Mouse (Mus musculus) limb, embryonic 15.5 days (tissue): Measurements from ENCODE around the gene Dcun1d5. TPM values are rescaled to one million over a fixed set of nuclear protein-coding genes. Genes with fewer than 3 reads are reported as not detected.

Experiments used
- ATAC-seq: fragments of 200-750 bp; cut with Nextera tagmentation; 2 replicates; pipeline ENCODE4 v1.8.0; 2017; ENCODE audit warnings: low read depth, moderate TSS enrichment; ENCODE audit not compliant: insufficient number of reproducible peaks, low FRiP score, low TSS enrichment
- H3K27ac ChIP-seq: fragments of 300-500 bp; sonication (generic); 2 replicates; pipeline ENCODE4 v1.5.1; 2015; ENCODE audit warnings: moderate library complexity, mild to moderate bottlenecking, inconsistent platforms
- H3K27me3 ChIP-seq: fragments of 300-500 bp; sonication (generic); 2 replicates; pipeline ENCODE4 v1.6.1; 2015; ENCODE audit warnings: inconsistent platforms
- H3K36me3 ChIP-seq: fragments of 300-500 bp; sonication (generic); 2 replicates; pipeline ENCODE4 v1.6.1; 2015; ENCODE audit warnings: inconsistent platforms
- H3K4me1 ChIP-seq: fragments of 300-500 bp; sonication (generic); 2 replicates; pipeline ENCODE4 v1.6.1; 2015; ENCODE audit warnings: inconsistent platforms
- H3K4me2 ChIP-seq: fragments of 300-500 bp; sonication (generic); 2 replicates; pipeline ENCODE4 v1.6.1; 2015; ENCODE audit warnings: mild to moderate bottlenecking, inconsistent platforms
- H3K4me3 ChIP-seq: fragments of 300-500 bp; sonication (generic); 2 replicates; pipeline ENCODE4 v1.5.1; 2015; ENCODE audit warnings: mild to moderate bottlenecking, inconsistent platforms
- H3K9ac ChIP-seq: fragments of 300-500 bp; sonication (generic); 2 replicates; pipeline ENCODE4 v1.6.1; 2015; ENCODE audit warnings: inconsistent platforms
- H3K9me3 ChIP-seq: fragments of 300-500 bp; sonication (generic); 2 replicates; pipeline ENCODE4 v1.6.1; 2016; ENCODE audit warnings: inconsistent platforms
- WGBS: fragments of 180-500 bp; shearing (Covaris S2); methylation state at CpG from one replicate; pipeline ENCODE4 v1.1.7; 2015; 5-methylcytosine and 5-hydroxymethylcytosine counted together
- polyA plus RNA-seq: library from polyadenylated mRNA; unstranded; fragments of >200 nt; fragmentation: Nextera tagmentation; extraction: Ambion mirVana; gene quantifications from 2 replicates; pipeline ENCODE4 v1.2.1, GENCODE M21; 2015

The Dcun1d5 gene
- polyA plus RNA-seq, 1 experiment from 2014 or later: 131 TPM

DNA sequence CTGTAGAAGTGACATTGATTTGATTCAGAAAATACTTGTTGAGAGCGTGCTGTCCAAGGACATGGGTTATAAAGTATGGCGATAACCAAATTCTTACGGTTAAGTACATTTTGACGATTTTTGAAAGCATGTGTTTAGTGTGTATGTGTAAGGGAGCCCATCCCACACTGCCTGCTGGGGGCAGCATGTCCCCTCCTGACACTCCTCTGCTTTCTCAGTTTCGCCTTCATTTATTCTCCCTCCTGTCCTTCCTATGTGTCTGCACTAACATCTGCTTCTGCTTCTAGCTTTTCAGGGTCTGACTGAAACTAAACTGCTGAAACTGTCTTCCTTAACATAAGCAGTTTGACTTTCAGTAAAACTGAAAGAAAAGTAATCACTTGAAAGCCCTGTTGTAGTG lies 36.7 kb downstream of the Dcun1d5 start:
- Histone ChIP-seq H3K27ac (no peak overlapping the region), H3K9ac (no peak overlapping the region), H3K4me1 (no peaks in the 10 kb centered on the region), H3K9me3 (no peaks in the 10 kb centered on the region), H3K4me2 (no peak overlapping the region), H3K4me3 (no peak overlapping the region), H3K27me3 (no peaks in the 10 kb centered on the region), H3K36me3 (peaks cover 8% of the 10 kb centered on the region; the same call in 1 of the 2 replicates)
- no peak for ATAC-seq
- 82% methylated on average over 5 of the region's 5 CpGs for WGBS

DNA sequence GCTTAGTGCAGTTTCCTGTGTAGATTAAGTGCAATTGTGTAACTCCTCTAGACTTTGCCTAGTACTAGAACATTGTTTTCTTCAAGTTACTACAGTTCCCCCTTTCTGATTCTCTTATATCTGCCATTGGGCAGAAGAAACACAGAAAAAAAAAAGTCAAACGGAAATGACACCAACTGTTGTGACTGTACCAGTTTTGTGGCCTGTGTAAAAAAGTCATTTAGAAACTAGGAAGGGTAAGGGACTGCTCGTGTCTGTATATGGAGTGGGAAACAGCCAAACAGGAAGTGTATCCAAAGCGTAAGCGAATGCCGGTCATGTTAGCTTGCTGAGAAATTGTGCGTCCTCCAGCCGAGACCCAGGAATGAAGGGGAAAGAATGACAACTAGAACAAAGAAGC lies 37.1 kb downstream of the Dcun1d5 start:
- H3K27ac ChIP-seq: no peak overlapping the region
- no peaks in the 10 kb centered on the region for H3K27me3 ChIP-seq
- ATAC-seq: no peak
- H3K36me3 ChIP-seq: peaks cover 8% of the 10 kb centered on the region; the same call in 1 of the 2 replicates
- H3K4me1 ChIP-seq: no peaks in the 10 kb centered on the region
- H3K9ac ChIP-seq: no peak overlapping the region
- no peak overlapping the region for H3K4me2 ChIP-seq
- no peak overlapping the region for H3K4me3 ChIP-seq
- WGBS: 79% methylated on average over 7 of the region's 7 CpGs
- no peaks in the 10 kb centered on the region for H3K9me3 ChIP-seq

DNA sequence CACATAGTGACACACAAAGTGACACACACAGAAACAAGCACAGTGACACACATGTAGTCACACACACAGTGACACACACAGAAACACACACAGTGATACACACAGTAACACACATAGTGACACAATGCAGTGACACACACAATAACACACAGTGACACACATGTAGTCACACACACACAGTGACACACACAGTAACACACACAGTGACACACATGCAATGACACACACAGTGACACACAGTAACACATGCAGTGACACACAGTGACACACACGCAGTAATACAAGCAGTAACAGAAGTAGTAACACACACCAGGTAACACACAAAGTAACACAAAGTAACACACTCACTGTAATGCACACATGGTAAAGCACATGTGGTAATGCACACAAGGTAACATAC lies 54.3 kb downstream of the Dcun1d5 start:
- no peak for ATAC-seq
- WGBS: 90% methylated on average over 1 of the region's 1 CpGs

DNA sequence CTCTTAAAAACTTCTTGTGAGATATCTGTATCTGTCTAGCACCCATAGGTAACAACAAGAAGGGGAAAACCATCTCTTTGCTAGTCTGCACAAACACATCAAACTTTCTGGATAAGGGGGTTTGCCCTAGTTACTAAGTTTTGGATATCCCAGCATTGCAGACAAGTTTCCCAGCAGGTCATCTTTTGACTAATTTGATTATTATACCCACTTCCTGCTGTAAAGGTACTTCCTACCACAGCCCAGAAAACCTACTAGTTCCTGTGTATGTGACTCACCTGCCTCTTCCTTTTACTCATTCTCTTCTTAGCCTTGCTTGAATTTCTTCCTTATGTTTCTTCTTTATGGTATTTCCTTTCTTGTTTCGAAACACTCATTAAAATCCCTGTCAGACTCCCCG lies 55.6 kb downstream of the Dcun1d5 start:
- H3K4me1 ChIP-seq: no peaks in the 10 kb centered on the region
- no peaks in the 10 kb centered on the region for H3K9me3 ChIP-seq
- no peak overlapping the region for H3K4me3 ChIP-seq
- H3K9ac ChIP-seq: no peak overlapping the region
- no peaks in the 10 kb centered on the region for H3K27me3 ChIP-seq
- no peak overlapping the region for H3K4me2 ChIP-seq
- no peaks in the 10 kb centered on the region for H3K36me3 ChIP-seq
- 75% methylated on average over 2 of the region's 2 CpGs for WGBS
- no peak for ATAC-seq
- H3K27ac ChIP-seq: no peak overlapping the region

More for the DNA sequence above, 54.3 kb downstream of the Dcun1d5 start:
- Histone ChIP-seq H3K27me3 (no peaks in the 10 kb centered on the region), H3K4me2 (no peak overlapping the region), H3K4me3 (no peak overlapping the region), H3K4me1 (no peaks in the 10 kb centered on the region), H3K27ac (no peak overlapping the region), H3K36me3 (no peaks in the 10 kb centered on the region), H3K9ac (no peak overlapping the region), H3K9me3 (no peaks in the 10 kb centered on the region)

DNA sequence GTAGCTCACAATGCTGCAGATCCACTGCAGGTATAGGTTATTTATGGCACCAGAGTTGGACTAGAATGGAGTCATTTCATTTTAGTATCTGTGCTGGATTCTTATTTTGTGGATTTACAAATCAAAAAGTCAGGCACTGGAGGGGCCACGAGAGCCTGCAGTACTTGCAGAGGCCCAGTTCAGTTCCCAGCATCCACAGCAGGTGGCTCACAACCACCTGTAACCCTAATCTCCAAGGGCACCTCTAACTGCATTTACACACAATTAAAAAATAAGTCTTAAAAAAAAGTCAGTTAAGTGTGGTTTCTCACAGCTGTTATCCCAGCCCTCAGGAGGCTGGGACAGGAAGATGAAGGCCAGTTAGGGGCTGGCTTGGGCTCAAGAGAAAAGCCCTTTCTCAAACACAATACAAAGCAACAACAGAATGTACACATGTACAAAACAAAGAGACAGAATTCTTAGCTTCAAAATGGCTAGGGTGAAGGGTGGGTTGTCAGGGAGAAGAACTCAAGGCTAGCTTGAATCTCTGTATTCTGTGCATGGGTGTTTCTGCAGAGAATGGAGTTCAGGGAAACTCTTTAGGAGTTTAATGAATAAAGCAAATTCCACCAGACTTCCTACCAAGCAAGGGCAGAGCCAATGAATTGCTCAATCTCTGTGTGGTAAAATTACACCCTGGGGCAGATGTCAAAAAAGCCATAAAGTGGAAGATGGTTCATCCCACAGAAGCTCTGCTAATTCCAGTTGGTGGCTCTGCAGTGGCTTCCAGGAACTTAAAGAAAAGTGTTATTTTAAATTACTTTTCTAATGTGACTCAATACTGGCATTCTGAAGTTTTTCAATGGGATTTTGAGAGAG lies 68.7 kb downstream of the Dcun1d5 start:
- ATAC-seq: no peak
- Histone ChIP-seq H3K27me3 (no peaks in the 10 kb centered on the region), H3K4me3 (no peak overlapping the region), H3K4me2 (no peak overlapping the region), H3K4me1 (no peaks in the 10 kb centered on the region), H3K36me3 (no peaks in the 10 kb centered on the region), H3K9me3 (no peaks in the 10 kb centered on the region), H3K9ac (no peak overlapping the region), H3K27ac (no peak overlapping the region)
- WGBS: 50% methylated on average over 1 of the region's 1 CpGs

Other genes starting within 250 kb of the Dcun1d5 start
- gene Dync2h1, start 74 bp upstream of the Dcun1d5 start, polyA plus RNA-seq: 13.6 and 14.3 TPM in 2 replicates
- 14.3 and 33.3 TPM in 2 replicates for gene Mmp13, start 88.0 kb downstream of the Dcun1d5 start, polyA plus RNA-seq
- gene Mmp12, start 159.9 kb downstream of the Dcun1d5 start, polyA plus RNA-seq: 0.19 TPM in 1 of 2 replicates, not detected in the other
- gene Mmp1b, start 203.5 kb downstream of the Dcun1d5 start, polyA plus RNA-seq: not detected in 2 replicates